Mouse (Mus musculus) heart, postnatal 14 days (tissue): ENCODE data around the gene Mta3. TPM values are rescaled to one million over a fixed set of nuclear protein-coding genes. Genes with fewer than 3 reads are reported as not detected.
"Not testable (repeated sequence)": the region's sequence is repeated elsewhere in the genome, so short reads cannot be mapped to it uniquely, and the experiment has no call there.

Experiments used
- DNase-seq, 2 experiments: peaks; one replicate each; pipeline ENCODE4 v3.0.0; 2021 to 2022
- intact Hi-C: fragments of 180-260 bp; cut with DNase I; formaldehyde crosslinking; loops from one replicate; pipeline ENCODE4 v1.15.1; 2025
- total RNA-seq, 2 experiments: library from RNA; stranded (reverse); gene quantifications; 2 replicates each; pipeline ENCODE4 v1.2.3; 2021

Mta3 gene
- total RNA-seq, 2 experiments from 2014 or later: 25.7 to 27.0 TPM

GRCm38 (mm10) chr17:83707372-83707771 is 1.4 kb downstream of the Mta3 start:
- intact Hi-C loops: loop anchor here (5.0 to 10.0 kb wide), 2 partner anchors 147 to 435 kb away; no protein-coding TSS in a partner anchor
- no peak for DNase-seq

DNA sequence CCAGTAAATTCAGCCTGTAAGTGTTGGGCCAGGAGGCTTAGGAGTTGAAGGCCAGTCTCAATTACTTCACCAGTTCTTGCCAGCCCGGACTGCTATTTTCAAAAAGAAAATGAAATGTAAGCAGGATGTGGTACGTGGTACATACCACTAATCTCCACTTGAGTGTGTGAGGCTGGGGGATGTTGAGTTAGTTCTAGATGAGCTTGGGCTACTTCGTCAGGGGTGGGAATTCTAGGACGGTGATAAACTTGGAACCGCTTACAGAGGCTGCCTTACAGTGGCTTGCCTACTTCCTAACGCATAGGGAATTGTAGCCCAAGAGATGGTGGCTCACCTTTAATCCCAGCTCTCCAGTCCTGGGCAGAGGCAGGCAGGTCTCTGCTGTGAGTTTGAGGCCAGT is 1.9 kb downstream of the Mta3 start:
- DNase-seq: no peak
- intact Hi-C loops: loop anchor here (5.0 to 10.0 kb wide), 2 partner anchors 147 to 436 kb away; no protein-coding TSS in a partner anchor

DNA sequence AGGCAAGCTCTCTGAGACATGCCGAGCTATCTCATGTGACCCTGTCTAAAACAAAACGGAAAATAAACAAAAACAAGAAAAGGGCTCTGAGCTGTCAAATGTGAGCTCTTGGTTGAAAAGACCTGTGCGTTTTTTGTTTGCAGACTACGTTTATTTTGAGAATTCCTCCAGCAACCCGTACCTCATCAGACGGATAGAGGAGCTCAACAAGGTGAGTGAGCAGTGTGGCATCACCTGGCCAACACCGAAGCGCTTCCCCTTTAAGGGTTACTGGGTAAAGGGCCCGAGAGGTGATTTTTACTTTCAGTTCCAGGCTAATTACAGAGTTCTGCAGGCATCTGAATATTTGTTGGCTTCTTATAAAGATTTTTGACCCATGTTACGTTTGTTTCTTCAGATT is 2.3 kb downstream of the Mta3 start:
- no peak for DNase-seq
- intact Hi-C loops: loop anchor here (5.0 to 10.0 kb wide), 2 partner anchors 147 to 436 kb away; no protein-coding TSS in a partner anchor

DNA sequence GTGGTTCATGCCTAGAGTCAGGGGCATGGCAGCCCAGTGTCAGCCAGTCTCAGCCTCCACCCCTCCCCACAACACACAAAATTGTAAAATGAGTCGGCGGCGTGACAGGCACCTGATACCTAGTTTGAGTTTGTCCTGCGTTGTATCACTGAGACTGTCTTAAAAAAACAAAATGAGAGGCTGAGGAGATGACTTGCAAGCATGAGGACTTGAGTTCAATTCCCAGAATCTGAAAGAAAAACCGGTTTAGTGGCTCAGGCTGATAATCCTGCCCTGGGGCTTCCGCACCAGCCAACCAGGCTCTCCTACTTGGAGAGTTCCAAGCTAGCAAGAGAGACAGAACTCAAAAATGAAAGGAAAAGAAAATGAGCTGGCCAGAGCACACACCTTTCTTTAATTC is 2.9 kb downstream of the Mta3 start:
- no peak for DNase-seq
- intact Hi-C loops: loop anchor here (5.0 to 10.0 kb wide), 2 partner anchors 146 to 437 kb away; no protein-coding TSS in a partner anchor

DNA sequence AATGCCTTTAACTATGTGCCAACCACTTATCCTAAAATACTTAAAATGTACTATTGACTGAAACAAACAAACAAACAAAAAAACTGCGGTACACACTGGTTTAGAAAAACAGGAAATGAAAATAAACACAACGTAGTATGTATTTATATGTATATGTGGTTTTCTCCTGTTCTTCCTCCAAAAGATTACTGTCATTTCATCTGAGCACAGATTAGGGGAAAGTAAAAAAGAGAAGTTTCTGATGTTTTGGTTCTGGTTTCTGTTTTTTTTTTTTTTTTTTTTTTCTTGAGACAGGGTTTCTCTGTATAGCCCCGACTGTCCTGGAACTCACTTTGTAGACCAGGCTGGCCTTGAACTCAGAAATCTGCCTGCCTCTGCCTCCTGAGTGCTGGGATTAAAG is 3.6 kb downstream of the Mta3 start:
- intact Hi-C loops: loop anchor here (5.0 to 10.0 kb wide), 2 partner anchors 145 to 437 kb away; no protein-coding TSS in a partner anchor
- not testable (repeated sequence) for DNase-seq

GRCm38 (mm10) chr17:83710639-83711038 is 4.7 kb downstream of the Mta3 start:
- intact Hi-C loops: no loop called here
- DNase-seq: no peak

DNA sequence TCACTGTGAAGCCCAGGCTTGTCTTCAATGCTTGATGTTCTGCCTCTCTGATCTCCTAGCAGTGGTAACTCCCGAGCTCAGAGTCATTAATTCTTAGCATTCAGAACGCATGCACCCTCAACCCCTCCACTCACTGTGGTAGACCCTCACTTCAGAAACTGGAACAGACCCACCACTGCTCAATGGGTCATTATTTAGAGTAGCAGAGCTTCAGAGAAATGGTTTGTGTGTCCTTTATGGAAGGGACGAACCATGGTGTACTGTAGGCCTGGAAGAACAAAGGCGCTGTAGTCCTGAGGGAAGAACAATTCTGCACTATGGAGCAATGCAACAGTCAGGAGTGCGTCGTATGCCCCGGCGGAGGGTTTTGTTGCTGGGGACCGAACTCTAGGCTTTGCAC is 6.4 kb downstream of the Mta3 start:
- intact Hi-C loops: no loop called here

DNA sequence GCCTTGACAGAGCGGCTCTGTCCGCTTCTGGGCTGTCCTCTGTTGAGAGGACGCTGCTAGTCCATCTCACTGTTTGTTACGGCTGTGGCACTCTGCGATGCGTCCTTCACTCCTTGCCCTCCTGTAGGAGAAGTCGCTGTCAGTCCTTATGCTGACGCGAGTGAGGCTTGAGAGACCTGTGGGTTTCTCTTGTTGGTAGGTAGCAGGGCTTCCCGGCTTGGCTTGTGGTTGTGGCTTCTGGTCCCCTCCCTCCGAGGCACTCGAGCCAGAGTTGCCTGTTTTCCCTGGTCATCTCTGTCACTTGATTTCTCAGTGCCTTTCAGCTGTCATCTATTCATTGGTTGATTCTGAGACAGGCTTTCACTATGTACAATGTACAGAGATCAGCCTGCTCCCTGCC is 14.5 kb downstream of the Mta3 start:
- intact Hi-C loops: no loop called here
- DNase-seq: no peak

More for the DNA sequence above, 6.4 kb downstream of the Mta3 start:
- no peak for DNase-seq

DNA sequence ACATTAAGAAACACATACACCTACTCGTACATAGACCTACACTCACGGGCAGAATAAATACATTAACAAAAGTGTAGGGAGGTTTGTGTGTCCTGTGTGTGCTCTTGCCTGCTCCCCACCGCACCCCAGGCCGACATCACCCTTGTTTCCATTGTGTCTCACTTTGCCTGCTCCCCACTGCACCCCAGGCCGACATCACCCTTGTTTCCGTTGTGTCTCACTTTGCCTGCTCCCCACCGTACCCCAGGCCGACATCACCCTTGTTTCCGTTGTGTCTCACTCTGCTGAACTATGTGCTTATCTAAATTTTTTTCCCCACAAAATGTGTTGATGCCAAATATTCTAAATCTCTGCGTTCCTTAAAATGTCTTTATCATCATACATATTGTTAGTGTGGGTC is 15.2 kb downstream of the Mta3 start:
- DNase-seq: no peak
- intact Hi-C loops: no loop called here

DNA sequence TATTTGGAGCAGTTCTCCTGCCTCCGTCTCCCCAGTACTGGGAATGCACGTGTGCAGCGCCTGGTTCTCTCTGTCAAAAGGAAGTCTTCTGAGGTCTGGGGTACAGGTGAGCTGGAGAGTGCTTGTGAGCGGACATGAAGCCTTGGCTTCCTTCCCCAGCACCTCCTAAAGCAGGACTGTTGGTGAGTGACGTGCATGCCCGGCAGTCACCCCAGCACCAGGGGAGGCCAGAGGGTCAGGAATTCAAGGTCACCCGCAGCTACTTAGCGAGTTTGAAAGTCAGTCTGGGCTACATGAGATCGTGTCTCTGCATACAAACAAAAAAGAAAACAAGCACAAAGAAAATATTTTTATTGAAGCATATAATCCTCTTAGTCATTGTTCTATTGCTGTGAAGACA is 17.1 kb downstream of the Mta3 start:
- intact Hi-C loops: no loop called here
- DNase-seq: no peak

- DNase-seq: no peak
- intact Hi-C loops: no loop called here
Measured at GRCm38 (mm10) chr17:83726496-83726895, 20.5 kb downstream of the Mta3 start.

DNA sequence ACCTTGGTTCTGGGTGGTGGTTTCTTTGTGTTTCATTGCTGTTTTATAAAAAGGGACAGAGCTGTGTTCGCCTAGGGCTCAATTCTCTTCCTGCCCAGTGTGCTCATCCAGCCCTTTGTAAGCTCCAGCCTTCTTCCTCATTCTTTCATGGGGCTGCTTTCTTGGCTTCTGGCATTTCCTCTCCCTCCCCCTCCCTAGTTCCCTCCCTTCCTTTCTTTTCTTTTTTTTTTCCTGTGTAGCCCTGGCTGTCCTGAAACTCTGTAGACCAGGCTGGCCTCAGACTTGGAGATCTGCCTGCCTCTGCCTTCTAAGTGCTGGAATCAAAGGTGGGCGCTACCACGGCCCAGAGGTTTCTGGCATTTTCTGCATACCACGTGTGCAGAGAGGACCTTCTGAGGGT is 21.7 kb downstream of the Mta3 start:
- intact Hi-C loops: no loop called here
- DNase-seq: no peak

GRCm38 (mm10) chr17:83729029-83729428 is 23.1 kb downstream of the Mta3 start:
- no peak for DNase-seq
- intact Hi-C loops: no loop called here

GRCm38 (mm10) chr17:83730123-83730522 is 24.2 kb downstream of the Mta3 start:
- intact Hi-C loops: loop anchor here (5.0 kb wide), 1 partner anchor 98 kb away; the partner anchor contains the start of gene Kcng3
- DNase-seq: no peak

GRCm38 (mm10) chr17:83732166-83732629 is 26.2 kb downstream of the Mta3 start:
- DNase-seq: peak; percentile 24 to 25
- intact Hi-C loops: loop anchor here (5.0 kb wide), 1 partner anchor 100 kb away; the partner anchor contains the start of gene Kcng3

DNA sequence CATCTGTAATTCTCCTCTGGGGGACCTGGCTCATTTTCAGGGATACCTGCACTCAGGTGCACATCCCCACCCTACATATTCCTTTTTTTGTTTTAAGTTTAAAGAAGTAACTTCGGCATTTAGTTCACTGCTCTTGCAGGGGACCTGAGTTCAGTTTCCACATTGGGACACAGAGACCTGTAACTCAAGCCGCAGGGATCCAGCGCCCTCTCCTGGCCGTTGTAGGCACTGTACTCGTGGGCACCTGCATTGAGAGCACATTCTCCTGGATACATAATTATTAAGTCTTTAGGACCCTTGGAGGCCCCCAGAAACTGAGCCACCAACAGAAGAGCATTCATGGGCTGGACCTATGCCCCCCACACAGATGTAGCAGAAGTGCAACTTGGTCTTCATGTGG is 26.8 kb downstream of the Mta3 start:
- intact Hi-C loops: loop anchor here (5.0 kb wide), 1 partner anchor 100 kb away; the partner anchor contains the start of gene Kcng3
- DNase-seq: peak; percentile 48 to 60

- no peak for DNase-seq
- intact Hi-C loops: no loop called here
Measured at GRCm38 (mm10) chr17:83736701-83737100, 30.7 kb downstream of the Mta3 start.

DNA sequence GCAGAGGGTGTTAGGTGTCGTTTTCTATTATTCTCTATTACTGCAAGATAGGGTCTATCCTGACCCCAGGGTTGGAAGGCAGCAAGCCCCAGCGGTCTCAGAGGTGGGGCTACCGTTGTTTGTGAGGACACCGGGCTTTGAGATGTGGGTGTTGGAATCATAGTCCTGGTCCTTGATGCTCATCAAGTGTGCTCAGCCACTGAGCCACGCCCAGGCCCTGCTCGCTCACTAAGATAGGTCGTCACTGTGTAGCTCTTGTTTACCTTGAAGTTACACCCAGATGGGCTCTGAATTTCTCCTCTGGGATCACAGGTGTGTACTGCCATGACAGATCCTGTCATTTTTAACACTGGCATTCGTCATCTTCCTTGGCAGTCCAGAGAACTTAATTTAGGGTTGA is 31.8 kb downstream of the Mta3 start:
- DNase-seq: no peak
- intact Hi-C loops: no loop called here

DNA sequence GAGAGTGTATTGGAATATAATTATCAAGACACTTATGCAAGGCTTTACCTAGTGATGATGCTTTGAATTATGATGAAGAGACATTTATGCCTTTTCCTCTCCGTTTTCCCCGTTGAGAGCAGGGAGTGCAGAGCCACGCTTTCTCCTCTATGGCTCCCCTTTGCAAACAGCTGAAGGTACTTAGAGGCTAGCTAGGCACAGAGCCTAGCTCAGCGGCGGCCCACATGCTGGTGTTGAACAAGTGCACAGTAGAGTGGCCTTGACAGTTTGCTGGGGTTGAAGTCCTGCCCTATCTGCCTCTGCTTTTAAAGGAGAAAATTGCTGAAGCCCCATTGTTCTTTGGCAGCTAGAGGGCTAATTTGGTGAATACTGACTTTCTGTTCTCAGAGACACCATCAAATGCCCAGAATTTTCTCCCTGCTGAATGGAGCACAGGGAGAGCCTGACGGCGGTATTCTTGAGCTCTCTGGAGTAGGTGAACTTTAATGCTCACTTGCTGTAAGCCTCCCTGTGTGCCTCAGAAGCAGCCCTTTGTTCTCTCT is 34.2 kb downstream of the Mta3 start:
- DNase-seq: no peak
- intact Hi-C loops: no loop called here

DNA sequence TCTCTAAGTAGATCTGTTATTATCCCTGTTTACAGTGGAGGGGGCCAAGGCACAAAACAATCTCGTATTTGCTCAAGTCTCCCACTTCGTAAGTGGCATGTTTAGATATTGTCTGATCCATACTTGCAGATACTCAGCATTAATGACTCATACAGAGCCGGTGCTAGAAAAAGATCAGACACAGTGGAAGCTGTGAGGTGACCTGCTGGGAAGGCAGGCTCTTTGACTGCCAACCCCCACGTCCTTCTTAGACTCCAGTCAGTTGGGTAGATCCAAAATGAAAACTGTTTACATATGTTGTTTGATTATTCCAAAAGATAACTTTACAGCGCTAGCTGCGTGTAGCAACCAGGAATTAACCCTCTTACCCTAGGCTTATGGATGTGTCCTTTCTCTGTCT is 35.3 kb downstream of the Mta3 start:
- no peak for DNase-seq
- intact Hi-C loops: no loop called here

DNA sequence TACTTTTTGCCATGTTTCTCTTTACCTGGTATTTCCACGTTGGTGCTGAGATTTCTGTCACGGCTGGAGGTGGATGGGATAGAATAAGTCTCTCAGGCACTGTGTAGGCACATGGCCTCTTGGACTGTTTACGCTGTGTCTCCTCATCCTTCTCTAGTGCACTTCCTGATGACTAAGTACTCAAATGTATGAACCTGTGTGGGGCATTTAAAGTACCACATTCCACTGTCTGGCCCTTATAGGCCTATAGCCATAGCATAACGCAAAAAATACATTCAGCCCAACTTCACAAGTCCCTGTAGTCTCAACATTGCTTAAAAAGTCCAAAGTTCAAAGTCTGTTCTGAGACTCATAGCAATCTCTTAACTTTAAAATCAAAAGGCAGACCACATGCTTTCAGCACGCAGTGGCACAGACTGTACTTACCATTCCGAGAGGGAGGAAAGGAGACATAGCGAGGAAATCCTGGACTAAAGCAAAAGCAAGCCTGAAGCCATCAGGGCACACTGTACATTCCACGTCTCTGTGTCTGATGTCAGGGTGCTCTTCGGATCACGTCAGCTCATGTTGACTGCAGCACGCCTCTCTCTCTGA is 38.4 kb downstream of the Mta3 start:
- intact Hi-C loops: no loop called here
- no peak for DNase-seq
